In genomic region chrX:135984539-135985260, GRCm38 (mm10) we compare ENCODE assay signal across 15 mouse cellular contexts. TPM values are rescaled to one million over a fixed set of nuclear protein-coding genes. Genes with fewer than 3 reads are reported as not detected.
DNase-seq lines count a peak whose midpoint lies in the region; ATAC-seq and TF ChIP-seq lines count a peak whose summit lies in the region.
"Had no signal": no experiment of that assay in that cellular context is flagged by ENCODE, and none has a peak within 500 bp of the region (broad histone marks: within the 10 kb centered on the region; RNA-seq: fewer than 3 reads in every experiment).

No protein-coding gene starts in this region.

- H3K4me3 ChIP-seq in layer of hippocampus, adult 2 months = no peak overlapping the region
- H3K4me3 ChIP-seq in midbrain, embryonic 11.5 days (ENCODE audit: low read depth, low read length) = no peak overlapping the region
- H3K4me3 ChIP-seq: embryonic facial prominence, embryonic 13.5 days had no signal

- peak in 1 of 2 experiments; percentile 39 for DNase-seq in layer of hippocampus, adult 2 months (ENCODE audit: low spot score in 2 of 2)
- no peak for DNase-seq in layer of hippocampus, adult 11-12 months (ENCODE audit: low spot score)
- DNase-seq in right cerebral cortex, postnatal 10 days (ENCODE audit: low spot score in 2 of 2) = peak; percentile 34 to 63
- no peak for DNase-seq in right cerebral cortex, postnatal 36 days (ENCODE audit: low spot score in 2 of 2)
- no peak for DNase-seq in midbrain, embryonic 11.5 days (ENCODE audit: low spot score, missing footprints)
- DNase-seq in kidney, postnatal 25 days = no peak
- DNase-seq in gastrocnemius, postnatal 10 days = no peak
- DNase-seq: cerebellum, adult 11-12 months; lung, postnatal 36 days had no signal

- peak; percentile 52; the same call in 1 of the 2 replicates for ATAC-seq in midbrain, embryonic 11.5 days (ENCODE audit: low FRiP score)
- ATAC-seq: CD4-positive, CD25-positive, alpha-beta regulatory T cell, adult 4 months had no signal

- H3K36me3 ChIP-seq in midbrain, embryonic 11.5 days (ENCODE audit: control insufficient read depth, insufficient read depth, low read length) = no peaks in the 10 kb centered on the region
- H3K36me3 ChIP-seq: embryonic facial prominence, embryonic 13.5 days had no signal

- H3K27me3 ChIP-seq in midbrain, embryonic 11.5 days (ENCODE audit: control insufficient read depth, insufficient read depth, low read length) = no peaks in the 10 kb centered on the region

- no peaks in the 10 kb centered on the region for H3K9me3 ChIP-seq in midbrain, embryonic 11.5 days (ENCODE audit: control insufficient read depth, low read length)
- H3K9me3 ChIP-seq: embryonic facial prominence, embryonic 13.5 days had no signal

- no peak overlapping the region for H3K9ac ChIP-seq in midbrain, embryonic 11.5 days (ENCODE audit: low read length)
- H3K9ac ChIP-seq: embryonic facial prominence, embryonic 13.5 days; liver, embryonic 14.5 days had no signal

- no peak for TF ChIP-seq CTCF in layer of hippocampus, adult 2 months (conservative IDR thresholded peaks at IDR 0.05)

- no peak overlapping the region for H3K4me2 ChIP-seq in midbrain, embryonic 11.5 days
- H3K4me2 ChIP-seq: embryonic facial prominence, embryonic 13.5 days had no signal

- H3K27ac ChIP-seq in layer of hippocampus, adult 2 months = peak overlapping the region; percentile 74
- H3K27ac ChIP-seq in midbrain, embryonic 11.5 days (ENCODE audit: low read depth, low read length) = peak overlapping the region; percentile 16; the same call in 1 of the 2 replicates
- H3K27ac ChIP-seq: embryonic facial prominence, embryonic 13.5 days; liver, embryonic 14.5 days had no signal

- H3K4me1 ChIP-seq in midbrain, embryonic 11.5 days (ENCODE audit: control insufficient read depth, insufficient read depth, low read length) = no peaks in the 10 kb centered on the region; the same call in 1 of the 2 replicates
- H3K4me1 ChIP-seq: embryonic facial prominence, embryonic 13.5 days had no signal

- 55% methylated on average over 6 of the region's 6 CpGs for WGBS in midbrain, embryonic 11.5 days

RNA-seq across cellular contexts. Expression of gene Arxes2, which starts 8.9 kb away (rescaled TPM):
- total RNA-seq in layer of hippocampus, adult 2 months (2021) = 10 to 100 TPM; 60.7 to 62.9 TPM
- polyA plus RNA-seq in midbrain, embryonic 11.5 days (2014; fragmentation: Nextera tagmentation; extraction: Ambion mirVana) = 152 and 164 TPM in 2 replicates
- 1 to 10 TPM; 4.3 to 4.7 TPM for total RNA-seq in gastrocnemius, postnatal 10 days (2021)
- total RNA-seq: monocyte, adult 5-6 weeks had no signal

RNA-seq across cellular contexts. Expression of gene Arxes1, which starts 48.5 kb away (rescaled TPM):
- total RNA-seq in layer of hippocampus, adult 2 months (2021) = 10 to 100 TPM; 32.6 to 34.4 TPM
- polyA plus RNA-seq in midbrain, embryonic 11.5 days (2014; fragmentation: Nextera tagmentation; extraction: Ambion mirVana) = 50.2 and 51.4 TPM in 2 replicates
- total RNA-seq in gastrocnemius, postnatal 10 days (2021) = 1 to 10 TPM; 1.8 to 2.2 TPM
- total RNA-seq: common myeloid progenitor, adult 5-6 weeks; granulocyte monocyte progenitor cell, adult 5-6 weeks; monocyte, adult 5-6 weeks had no signal
- polyA plus RNA-seq: CD4-positive, CD25-positive, alpha-beta regulatory T cell, adult 4 months had no signal

Comparison
In these comparisons a context has a peak if more than half of its experiments do, and no peak if none do; other contexts are left out.
1. DNase-seq: peak in right cerebral cortex, postnatal 10 days (2 of 2); none in layer of hippocampus, adult 11-12 months (single experiment), right cerebral cortex, postnatal 36 days (0 of 2), midbrain, embryonic 11.5 days (single experiment), kidney, postnatal 25 days (0 of 2) and gastrocnemius, postnatal 10 days (single experiment).
2. RNA of gene Arxes2, which starts 8.9 kb away (total RNA-seq): 60.7 to 62.9 TPM in layer of hippocampus, adult 2 months; 4.3 to 4.7 TPM in gastrocnemius, postnatal 10 days; every median in the first group is over 10 times any median in the second.
3. RNA of gene Arxes1, which starts 48.5 kb away (total RNA-seq): 32.6 to 34.4 TPM in layer of hippocampus, adult 2 months; 1.8 to 2.2 TPM in gastrocnemius, postnatal 10 days; every median in the first group is over 10 times any median in the second.